Mouse (Mus musculus): ENCODE measurements around the gene Nasp. TPM values are rescaled to one million over a fixed set of nuclear protein-coding genes. Genes with fewer than 3 reads are reported as not detected.
A peak's percentile ranks its signal among the peaks of the same experiment; 100 is the strongest.

Nasp gene
- polyA plus RNA-seq, 1 experiment from 2014 or later = 95.2 TPM

DNA sequence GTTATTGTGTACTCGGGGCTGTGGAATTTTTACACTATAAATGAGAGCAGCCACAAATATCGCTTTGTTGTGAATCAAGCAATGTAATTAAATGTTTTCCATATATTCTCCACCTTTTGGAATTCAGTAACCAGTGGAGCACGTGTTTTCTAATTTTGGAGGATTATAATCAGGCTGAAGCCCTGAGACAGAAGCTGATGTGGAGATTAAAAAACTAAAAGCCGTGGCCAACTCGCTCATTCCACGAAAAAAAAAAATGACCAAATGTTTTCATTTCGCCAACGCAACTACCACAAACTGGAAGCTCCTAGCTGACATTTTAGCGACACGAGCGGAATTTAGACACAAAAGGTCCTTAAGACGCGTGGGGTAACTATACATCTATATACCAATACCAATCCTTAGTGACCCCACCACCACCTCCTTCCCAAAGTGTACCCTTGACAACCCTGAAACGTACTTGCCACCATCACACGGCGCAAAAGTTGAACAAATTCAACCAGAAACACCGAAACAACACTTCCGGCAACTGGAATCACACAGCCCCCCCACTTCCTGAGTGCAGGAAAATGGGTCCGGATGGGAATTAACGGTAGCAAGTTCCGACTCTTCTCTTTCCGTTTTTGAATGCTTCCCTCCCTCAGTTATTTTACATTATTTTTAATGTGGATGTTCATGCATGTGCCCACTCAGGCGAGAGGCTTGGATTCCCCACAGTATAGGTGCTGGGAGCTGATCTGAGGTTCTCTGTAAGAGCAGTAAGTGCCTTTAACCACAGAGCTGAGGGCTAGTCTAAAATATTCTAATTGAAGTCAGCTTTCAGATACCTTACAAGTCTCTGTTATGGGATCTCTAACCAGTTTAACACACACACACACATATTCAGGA is 72.1 kb downstream of the Nasp start, which contains the start of gene Tmem69:
Gene Tmem69 (minus strand): TSS at position 524 of the 888 bp plus-strand sequence.
- H3K27me3 ChIP-seq (replicated peaks) = no peaks in the 10 kb centered on the region
- H3K9ac ChIP-seq = peak within 1 kb of the TSS; percentile 68
- H3K4me2 ChIP-seq = peak within 1 kb of the TSS; percentile 88
- ATAC-seq (replicated peaks) = no peak
- H3K36me3 ChIP-seq (replicated peaks) = no peaks in the 10 kb centered on the region
- H3K4me3 ChIP-seq = peak within 1 kb of the TSS; percentile 87
- H3K9me3 ChIP-seq = no peaks in the 10 kb centered on the region
- peaks cover 32% of the 10 kb centered on the region for H3K4me1 ChIP-seq
- H3K27ac ChIP-seq = peak within 1 kb of the TSS; percentile 95
- 4% methylated on average over 23 of the region's 23 CpGs for WGBS

DNA sequence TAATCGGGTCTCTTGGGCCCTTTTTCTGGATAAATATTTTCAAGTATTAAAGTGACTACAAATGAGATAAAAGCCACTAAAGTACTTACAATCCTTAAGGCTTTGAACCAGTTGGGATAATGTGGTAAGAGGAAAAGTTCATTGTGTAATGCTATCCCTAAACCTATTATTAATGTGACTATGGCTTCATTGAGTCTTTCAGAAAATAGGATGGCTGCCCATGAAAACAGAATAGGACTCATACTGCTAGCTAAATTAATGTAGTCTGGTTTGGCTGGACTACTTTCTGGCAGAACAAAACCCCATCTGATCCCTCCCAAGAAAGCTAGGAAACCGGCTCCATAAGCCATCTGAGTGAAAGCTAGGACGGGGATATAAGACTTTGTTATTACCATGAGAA is 74.7 kb downstream of the Nasp start:
- H3K4me1 ChIP-seq = peaks cover 14% of the 10 kb centered on the region
- H3K9ac ChIP-seq = no peak overlapping the region
- WGBS = 77% methylated on average over 3 of the region's 3 CpGs
- H3K27me3 ChIP-seq (replicated peaks) = no peaks in the 10 kb centered on the region
- no peak overlapping the region for H3K27ac ChIP-seq
- no peaks in the 10 kb centered on the region for H3K36me3 ChIP-seq (replicated peaks)
- H3K4me3 ChIP-seq = no peak overlapping the region
- H3K9me3 ChIP-seq = no peaks in the 10 kb centered on the region
- no peak for ATAC-seq (replicated peaks)
- H3K4me2 ChIP-seq = no peak overlapping the region

Other genes with a start within 250 kb of the Nasp start
- 54.5 and 59.1 TPM in 2 replicates for gene Mast2, start 163.8 kb downstream of the Nasp start, polyA plus RNA-seq (2015; fragmentation: Nextera tagmentation; extraction: Ambion mirVana)
- 13.3 and 13.6 TPM in 2 replicates for gene Ipp, start 120.4 kb downstream of the Nasp start, polyA plus RNA-seq (2015; fragmentation: Nextera tagmentation; extraction: Ambion mirVana)
- 17.6 and 21.2 TPM in 2 replicates for gene Tmem69, start 72.0 kb downstream of the Nasp start, polyA plus RNA-seq (2015; fragmentation: Nextera tagmentation; extraction: Ambion mirVana)
- gene Gpbp1l1, start 70.3 kb downstream of the Nasp start, polyA plus RNA-seq (2015; fragmentation: Nextera tagmentation; extraction: Ambion mirVana) = 16.4 and 16.5 TPM in 2 replicates
- 4.3 and 6.7 TPM in 2 replicates for gene Ccdc17, start 31.3 kb downstream of the Nasp start, polyA plus RNA-seq (2015; fragmentation: Nextera tagmentation; extraction: Ambion mirVana)
- 675 and 714 TPM in 2 replicates for gene Akr1a1, start 23.7 kb upstream of the Nasp start, polyA plus RNA-seq (2015; fragmentation: Nextera tagmentation; extraction: Ambion mirVana)
- gene Prdx1, start 57.6 kb upstream of the Nasp start, polyA plus RNA-seq (2015; fragmentation: Nextera tagmentation; extraction: Ambion mirVana) = 370 and 378 TPM in 2 replicates
- 22.2 and 22.6 TPM in 2 replicates for gene Mmachc, start 80.5 kb upstream of the Nasp start, polyA plus RNA-seq (2015; fragmentation: Nextera tagmentation; extraction: Ambion mirVana)
- 11.3 and 11.5 TPM in 2 replicates for gene Ccdc163, start 80.6 kb upstream of the Nasp start, polyA plus RNA-seq (2015; fragmentation: Nextera tagmentation; extraction: Ambion mirVana)
- gene Tesk2, start 93.0 kb upstream of the Nasp start, polyA plus RNA-seq (2015; fragmentation: Nextera tagmentation; extraction: Ambion mirVana) = 2.6 and 2.9 TPM in 2 replicates
- 31.9 and 32.0 TPM in 2 replicates for gene Toe1, start 179.7 kb upstream of the Nasp start, polyA plus RNA-seq (2015; fragmentation: Nextera tagmentation; extraction: Ambion mirVana)
- gene Mutyh, start 179.8 kb upstream of the Nasp start, polyA plus RNA-seq (2015; fragmentation: Nextera tagmentation; extraction: Ambion mirVana) = 8.3 and 9.5 TPM in 2 replicates
- gene Hpdl, start 193.8 kb upstream of the Nasp start, polyA plus RNA-seq (2015; fragmentation: Nextera tagmentation; extraction: Ambion mirVana) = 0.59 and 0.92 TPM in 2 replicates
- 6.7 and 6.8 TPM in 2 replicates for gene Zswim5, start 249.4 kb upstream of the Nasp start, polyA plus RNA-seq (2015; fragmentation: Nextera tagmentation; extraction: Ambion mirVana)